Mouse (Mus musculus) mammary gland, adult 2 months (tissue): Measurements from ENCODE around the gene Gm20821. TPM values are rescaled to one million over a fixed set of nuclear protein-coding genes. Genes with fewer than 3 reads are reported as not detected.

Experiments
- polyA plus RNA-seq: library from polyadenylated mRNA; depleted of rRNA; stranded (reverse); fragments of >200 nt; gene quantifications from 2 replicates; pipeline ENCODE4 v1.2.3, GENCODE M21; 2012; ENCODE audit warnings: low replicate concordance; rRNA removed

The Gm20821 gene
- polyA plus RNA-seq = not detected in 2 replicates

GRCm38 (mm10) chrY:9781504-9781903, at the start of gene Gm20821:
Gene Gm20821 (plus strand): TSS chrY:9781804.

